Mouse (Mus musculus) testis, postnatal 14 days (tissue): ENCODE data around the gene Zfp658.

Source experiments
- DNase-seq: peaks from one replicate; pipeline ENCODE4 v3.0.0; 2021; ENCODE audit warnings: low spot score

Zfp658 gene

DNA sequence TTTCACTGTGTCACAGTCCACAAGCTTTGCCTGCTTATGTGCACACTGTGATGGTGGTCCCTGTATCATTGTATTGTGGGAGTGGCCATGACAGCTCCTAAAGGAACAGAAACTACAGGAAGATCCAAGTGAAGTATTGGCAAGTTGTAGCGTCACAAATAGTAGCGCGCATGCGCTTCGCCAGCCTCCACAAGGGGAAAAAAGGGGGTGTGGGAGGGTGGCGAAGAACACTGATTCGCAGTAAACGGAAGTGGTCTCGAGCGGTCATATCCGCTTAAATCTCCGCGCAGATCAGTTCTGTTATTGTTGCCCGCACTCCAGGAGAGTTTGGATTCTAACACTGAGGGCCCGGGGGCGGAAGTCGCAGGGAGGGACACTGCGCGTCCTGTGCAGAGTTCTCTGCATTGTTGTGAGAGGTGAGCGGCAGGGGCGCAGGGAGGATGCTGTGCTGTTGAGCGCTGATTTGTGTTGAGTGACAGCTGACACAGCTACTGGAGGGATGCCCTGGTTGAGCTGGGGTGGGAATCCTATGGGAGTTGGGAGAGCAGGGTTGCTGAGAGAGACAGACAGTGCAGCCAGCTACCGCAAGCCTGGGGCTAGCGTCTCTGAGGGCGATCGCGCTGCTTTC, at the start of gene Zfp658:
Gene Zfp658, plus strand, starts transcription at position 251 of the 628 bp plus-strand sequence.
- DNase-seq, result peak; percentile 79

DNA sequence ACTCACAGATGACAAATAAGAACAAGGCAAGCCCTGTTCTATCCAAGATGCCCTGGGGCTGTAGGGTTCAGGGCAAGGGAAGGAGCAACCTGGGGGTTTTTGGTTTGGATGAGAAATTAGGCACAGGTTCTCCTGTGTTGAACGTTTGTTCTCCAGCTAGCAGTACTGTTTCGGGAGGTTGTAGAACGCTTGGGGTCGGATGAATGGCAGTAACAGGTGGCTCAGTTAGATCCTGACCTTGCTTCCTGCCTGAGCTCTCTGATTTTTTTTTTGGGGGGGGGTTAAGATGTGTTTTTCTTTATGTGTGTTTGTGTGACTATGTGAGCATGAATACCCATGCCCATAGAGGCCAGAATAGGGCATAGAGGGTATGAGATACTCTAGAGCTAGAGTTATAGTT, 49.5 kb upstream of the Zfp658 start:
- no peak for DNase-seq

DNA sequence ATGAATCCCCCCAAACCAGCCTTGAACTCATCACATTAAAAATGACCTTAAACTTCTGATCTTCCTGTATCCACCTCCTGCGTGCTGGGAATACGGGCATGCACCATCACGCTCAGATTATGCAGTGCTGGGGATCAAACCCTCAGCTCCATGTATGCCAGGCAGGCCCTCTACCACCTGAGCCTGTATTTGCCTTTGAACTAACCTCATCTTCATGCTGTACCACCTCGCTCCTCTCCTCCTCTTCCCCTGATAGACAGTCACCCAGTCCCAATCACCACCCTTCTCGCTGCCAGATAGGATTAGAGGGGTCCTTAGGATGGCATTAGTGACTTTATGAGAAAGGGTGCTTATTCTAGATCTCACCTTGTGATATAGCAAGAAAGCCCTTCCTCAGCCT, 47.0 kb upstream of the Zfp658 start:
- no peak for DNase-seq

DNA sequence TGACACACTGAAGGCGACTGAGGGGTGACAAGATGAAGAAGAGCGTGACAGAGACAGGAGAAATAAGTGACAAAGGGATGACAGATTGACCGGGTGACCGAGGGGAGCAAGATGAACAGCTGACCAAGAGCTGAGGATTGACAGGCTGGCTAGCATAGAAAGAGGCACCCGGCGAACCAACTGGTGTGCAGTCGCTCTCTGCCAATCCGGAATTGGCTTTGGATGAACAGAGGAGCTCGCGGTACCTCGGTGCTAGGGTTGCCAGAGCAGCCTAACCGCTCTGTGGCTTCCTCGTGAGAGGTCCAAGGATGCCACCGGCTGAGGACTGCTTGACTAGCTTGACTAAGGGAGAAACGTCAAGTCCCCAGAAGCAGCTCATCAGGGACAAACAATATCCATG, 43.7 kb upstream of the Zfp658 start:
- DNase-seq, result no peak

DNA sequence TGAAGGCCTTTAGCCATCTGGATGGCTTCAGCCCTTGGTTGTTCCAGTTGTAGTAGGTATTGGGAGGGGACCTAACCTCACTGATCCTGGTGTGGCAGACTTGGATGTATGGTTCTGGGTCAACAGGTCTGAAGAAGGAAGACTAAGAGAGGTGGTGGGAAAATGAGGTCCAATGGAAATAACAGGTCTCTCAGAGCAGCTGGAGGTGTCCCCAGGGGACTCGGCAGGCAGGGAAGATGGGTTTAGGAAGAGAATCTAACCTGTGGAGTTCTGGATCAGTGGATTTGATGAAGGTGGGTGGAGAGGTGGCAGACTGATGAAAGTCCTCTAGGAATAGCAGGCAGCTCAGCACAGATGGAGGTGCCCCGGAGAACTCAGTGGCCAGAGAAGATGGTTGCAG, 39.3 kb upstream of the Zfp658 start:
- no peak for DNase-seq

DNA sequence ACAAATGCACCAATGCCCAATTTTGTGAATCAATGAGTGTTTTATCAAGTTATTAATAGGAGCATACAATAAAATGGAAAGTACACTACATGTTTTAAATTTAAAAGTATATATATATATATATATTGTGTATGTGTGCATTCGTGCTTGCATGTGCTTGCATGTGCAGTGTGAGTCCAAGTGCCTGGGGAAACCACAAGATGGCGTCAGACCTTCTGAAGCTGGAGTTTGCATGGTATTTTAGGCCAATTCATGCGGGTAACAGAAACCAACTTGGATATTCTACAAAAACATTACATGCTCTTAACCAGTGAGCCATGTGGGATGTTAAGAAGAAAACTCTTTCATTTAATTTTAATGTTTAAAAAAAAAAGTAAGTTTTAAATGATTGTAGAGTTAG, 36.7 kb upstream of the Zfp658 start:
- DNase-seq, result no peak

DNA sequence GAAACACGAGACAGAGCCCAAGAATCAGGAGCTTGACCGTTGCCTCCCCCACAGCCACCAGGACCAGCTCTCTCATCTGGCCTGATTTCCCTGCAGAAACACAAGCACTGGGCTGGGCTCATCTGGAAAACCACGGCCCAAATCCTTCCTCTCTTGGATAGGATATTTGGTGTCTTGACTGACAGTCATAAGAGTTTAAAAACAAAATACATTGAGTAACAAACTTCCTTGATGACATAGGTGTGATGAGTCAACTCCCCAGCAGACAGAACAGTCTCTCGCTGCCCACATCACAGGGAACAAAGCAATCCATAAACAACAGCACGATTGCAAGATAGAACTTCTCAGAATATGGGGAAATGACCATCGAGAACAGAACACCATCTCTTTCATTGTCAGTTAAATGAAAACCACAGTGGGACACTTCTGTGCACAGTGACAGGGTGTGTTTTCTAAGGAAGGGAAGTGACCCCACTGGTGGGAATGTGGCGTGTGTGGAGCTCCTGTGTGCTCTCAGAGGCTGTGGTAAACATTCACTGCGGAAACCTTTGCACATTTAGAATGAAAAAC, 31.8 kb upstream of the Zfp658 start:
- no peak for DNase-seq

DNA sequence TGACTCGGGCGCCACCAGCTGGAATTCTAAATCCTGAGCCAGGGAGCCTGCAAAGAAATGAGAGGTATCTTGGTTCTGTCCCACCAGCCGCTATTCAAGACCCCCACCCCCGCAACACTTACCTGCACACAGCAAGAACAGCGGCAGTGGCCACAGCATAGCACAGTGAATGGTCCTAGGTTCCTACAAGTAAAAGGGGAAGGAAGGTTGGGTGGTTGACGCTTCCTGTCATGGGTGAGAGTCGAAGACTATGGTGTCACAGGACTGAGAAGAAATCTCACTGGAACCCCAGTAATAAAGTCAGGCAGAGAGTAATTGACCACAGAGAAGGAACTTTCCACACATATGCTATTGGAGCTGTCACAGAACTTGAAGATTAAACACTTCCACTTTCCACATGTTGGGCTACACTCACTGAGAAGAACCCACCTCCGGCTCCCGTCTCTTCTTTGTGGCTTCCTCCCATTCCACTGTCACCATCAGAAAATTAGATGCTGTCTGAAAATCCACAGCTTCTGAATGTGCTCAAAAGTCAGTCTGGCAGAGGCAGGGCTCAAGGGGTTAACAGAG, 29.0 kb upstream of the Zfp658 start:
- no peak for DNase-seq

DNA sequence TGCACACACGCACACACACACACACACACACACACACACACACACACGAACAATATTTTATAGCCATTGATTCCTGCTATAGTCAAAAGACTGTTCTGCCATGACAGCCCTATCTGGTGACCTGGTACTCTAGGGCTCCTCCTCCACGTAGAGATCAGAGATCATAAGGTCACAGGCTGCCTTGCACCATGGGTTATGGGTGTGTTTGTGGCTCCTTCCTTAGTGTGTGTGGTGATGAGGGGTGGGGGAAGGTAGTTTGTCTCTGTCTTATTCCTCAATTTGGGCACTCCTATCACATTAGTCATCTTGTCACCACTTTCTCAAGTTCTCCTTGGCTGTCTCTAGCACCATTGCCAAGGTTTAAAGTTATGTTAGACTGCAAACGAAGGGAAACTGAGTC, 23.5 kb upstream of the Zfp658 start:
- DNase-seq, result no peak

DNA sequence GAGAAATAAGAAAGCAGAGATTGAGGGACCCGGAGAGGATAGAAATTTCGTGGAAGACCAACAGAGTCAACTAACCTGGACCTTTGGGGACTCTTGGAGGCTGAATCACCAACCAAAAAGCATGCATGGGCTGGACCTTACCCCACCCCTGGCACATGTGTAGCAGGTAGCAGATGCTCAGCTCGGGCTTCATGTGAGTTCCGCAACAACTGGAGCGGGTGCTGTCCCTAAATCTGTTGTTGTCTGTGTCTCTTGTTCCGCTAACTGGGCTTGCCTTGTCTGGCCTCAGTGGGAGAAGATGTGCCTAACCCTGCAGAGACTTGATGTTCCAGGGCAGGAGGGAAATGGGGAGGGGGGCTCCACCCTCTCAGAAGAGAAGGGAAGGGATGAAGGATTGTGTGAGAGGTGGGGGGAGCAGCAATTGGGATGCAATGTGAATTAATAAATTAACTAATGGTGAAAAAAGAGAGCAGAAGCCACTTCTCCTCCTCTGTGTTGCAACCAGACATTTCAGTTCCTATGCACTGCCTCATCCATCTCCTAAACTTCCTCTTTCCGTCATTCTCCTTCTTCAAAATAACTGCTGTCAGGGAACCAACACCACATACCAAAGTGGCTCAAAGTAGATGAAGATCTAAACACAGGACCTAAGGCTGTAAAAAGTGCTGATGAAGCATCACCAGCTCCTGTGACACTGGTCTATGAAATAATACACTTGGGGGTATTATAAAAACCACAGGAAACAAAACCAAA, 17.7 kb upstream of the Zfp658 start, which contains the start of gene Cd33:
Gene Cd33, minus strand, starts transcription at position 204 of the 753 bp plus-strand sequence.
- DNase-seq, result no peak

DNA sequence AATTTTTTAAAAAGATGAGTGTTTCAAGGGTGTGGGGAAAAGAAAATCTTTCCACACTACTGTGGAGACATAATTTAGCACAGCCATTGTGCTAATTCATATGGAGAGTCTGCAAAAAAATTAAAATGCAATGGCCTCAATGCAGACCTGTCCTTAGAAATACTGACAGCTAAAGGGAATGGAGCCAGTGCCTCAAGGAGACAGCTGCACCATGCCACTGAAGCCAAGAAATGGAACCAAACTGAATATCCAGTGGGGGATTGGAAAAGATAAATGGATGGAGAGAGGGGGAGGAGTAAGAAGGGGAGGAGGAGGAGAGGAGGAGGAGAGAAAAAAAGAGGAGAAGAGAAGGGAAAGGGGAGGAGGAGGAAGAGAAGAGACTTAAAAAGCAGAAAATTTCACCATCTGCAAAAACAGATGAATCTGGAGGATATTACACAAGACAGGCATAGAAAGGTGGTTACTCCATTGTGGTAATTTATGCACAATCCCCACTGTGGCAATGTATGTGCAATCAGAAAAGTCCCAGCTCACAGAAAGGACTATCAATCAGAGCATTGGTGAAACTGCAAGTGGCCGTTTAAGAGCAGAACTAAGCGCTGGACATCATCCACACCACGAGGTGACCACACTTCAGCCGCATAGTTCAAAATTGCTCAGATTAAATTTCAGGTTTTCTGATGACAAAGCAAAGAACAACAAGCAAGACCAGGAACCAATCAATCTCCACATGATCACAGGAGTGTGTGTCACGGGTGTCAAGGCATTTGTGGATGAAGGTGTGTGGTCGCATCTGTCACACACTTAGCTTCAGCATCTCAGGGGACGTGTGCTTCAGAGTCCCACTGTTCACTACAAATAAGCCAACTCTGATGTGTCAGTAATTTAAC, 16.2 kb upstream of the Zfp658 start:
- DNase-seq, result no peak

DNA sequence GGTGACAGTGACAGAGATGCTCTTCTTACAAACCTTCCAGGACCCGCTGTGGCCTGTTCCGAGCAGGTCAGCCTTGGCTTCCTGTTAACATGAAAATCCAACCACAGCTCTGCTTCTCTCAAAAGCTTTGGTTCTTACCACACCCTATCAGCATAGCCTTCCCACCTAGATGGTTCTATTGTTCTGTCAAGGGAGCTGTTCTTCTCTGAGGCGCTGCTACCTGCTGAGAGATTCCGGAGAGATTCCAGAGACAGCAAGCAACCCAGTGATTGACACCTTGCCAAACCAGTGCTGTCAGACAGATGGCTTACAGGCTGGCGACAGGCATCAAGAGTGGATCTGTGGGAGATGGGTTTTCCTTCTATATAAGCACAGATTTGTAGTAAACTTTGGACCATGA, 14.4 kb upstream of the Zfp658 start:
- DNase-seq, result no peak

DNA sequence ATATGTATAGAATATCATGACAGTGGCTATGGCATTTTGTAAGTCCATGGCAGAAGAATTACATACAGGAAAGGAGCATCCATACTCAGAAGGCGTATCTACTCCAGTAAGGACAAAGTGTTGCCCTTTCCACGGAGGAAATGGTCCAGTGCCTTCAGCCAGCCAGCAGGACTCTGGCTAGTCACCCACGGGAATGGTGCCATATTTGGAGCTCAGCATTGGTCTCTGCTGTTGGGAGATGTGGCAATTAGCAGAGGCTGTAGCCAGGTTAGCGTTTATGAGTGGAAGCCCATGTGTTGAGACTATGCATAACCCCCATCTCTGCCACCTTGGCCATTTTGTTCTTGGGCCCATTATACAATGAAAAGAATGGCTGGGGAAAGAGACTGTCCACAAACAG, 13.8 kb upstream of the Zfp658 start:
- no peak for DNase-seq

DNA sequence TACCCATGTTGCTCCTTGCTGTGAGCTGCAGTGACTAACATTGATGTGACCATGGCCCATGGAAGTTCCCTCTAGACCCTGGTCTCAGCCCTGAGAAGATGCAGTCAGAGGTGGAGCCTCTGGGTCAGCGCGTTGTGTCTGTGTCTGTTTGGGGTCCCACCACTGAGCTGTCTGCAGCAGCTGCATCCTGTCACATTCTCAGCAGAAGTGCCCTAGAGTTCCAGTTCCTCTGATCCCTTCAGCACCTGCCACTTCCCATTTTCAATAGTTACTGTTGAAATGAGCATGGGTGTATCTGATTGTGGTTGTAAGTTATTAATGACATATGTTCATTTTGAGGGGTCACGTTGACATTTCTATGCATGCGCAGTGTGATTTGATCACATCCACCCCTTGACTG, 8.9 kb upstream of the Zfp658 start:
- no peak for DNase-seq

DNA sequence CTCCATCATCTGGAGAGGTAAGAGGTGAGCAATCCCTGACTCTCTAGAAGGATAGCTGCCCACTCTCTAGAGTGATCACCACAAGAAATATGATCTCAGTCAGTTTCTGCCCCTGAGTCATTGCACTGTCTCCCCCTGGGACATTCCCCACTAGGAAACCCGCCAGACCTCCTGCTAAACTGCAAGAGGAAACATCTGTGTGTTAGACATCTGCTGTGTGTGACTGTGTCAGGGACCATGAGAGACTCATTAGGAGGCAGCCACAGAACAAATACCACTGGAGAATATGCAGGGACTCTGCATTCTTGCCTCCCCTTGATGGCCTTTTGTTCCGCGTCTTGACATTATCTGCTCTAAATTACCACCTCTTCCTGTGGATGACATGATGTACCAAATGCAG, 7.5 kb upstream of the Zfp658 start:
- DNase-seq, result no peak

DNA sequence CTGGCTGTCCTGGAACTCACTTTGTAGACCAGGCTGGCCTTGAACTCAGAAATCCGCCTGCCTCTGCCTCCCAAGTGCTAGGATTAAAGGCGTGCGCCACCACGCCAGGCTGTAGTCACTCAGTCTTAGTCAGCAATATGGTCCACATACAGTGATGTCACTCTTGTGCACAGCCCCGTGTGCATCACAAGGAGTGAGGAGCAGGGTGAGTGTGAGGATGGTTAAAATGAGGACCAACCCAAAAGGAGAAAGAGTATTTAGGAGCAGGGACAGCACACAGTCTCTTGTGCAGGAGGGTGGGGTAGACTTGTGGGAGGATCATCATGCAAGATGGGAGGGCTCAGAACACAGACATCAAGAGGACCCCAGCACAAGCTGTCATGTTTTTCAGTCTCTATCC, 6.7 kb upstream of the Zfp658 start:
- DNase-seq, result no peak

DNA sequence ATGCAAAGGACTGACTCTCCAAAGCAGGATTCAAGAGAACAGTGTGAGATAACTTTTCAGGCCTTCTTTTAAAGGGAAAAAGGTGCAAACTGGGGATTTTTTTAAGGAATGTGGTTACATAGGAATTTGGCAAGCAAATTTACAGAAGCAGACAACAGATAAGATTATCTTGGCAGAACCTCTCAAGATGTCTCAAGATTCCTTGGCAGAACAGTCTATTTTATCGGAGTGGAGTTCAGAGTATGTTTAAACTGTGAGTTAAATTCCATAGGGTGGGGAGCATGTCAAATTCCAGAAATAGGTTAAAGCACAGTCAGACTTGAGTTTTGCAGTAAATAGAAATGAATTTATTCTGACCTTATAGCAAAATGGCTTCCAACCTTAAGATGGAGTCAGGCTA, 5.2 kb upstream of the Zfp658 start:
- no peak for DNase-seq

DNA sequence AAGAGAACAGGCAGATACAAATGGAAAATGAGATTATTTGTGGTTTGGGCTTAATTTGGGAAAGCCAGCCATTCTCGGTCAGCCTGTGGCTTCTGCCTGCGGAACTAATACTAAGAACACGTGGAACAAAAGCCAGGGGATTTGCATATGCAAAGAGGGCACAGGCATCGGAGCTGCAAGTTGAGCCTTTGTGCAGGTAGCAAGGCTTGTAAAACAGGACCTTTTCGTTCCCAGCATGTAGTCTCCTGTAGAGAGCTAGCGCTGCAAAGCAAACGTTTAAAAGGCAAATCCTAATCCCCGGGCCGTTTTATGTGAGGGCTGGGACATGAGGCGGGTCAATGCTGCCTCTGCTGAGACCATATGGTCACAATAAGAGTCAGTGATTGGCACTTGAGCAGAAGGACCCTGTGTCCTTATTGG, 605 bp downstream of the Zfp658 start:
- no peak for DNase-seq

DNA sequence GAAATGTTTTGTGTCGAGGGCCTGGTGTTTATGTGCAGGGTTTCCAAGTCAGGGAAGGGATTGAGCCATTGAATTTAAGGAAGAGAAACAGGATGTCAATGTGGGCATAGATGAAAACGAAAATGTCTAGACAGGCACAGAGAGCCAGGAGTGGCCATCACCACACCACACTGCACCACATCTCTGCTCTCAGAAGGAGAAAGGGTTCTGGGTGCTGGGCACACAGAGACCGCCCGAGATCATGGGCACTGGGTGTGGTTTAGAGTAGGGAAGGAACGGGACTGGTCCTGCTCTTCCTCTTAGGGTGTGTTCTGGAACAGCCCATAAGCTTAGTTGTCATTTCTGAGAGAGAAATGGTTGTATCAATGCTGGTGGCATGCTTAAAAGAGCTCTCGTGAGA, 1.2 kb downstream of the Zfp658 start:
- no peak for DNase-seq

DNA sequence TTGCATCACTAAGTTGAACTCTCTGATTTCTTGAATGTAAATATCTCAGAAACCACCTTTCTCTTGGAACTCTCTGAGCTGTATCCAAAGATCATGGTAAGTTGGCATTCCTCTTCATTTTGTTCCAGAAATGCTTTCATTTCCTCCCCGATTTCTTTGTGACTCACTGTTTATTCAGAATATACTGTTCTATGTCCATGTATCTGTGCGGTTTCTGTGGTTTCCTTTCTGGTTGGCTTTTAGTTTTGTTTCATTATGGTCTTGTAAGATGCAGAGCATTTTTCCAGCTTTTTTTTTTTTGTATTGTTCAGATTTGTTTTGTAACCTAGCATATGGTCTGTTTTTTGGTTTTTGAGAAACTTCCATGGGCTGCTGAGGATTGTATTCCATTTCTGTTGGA, 9.2 kb downstream of the Zfp658 start:
- DNase-seq, result no peak

DNA sequence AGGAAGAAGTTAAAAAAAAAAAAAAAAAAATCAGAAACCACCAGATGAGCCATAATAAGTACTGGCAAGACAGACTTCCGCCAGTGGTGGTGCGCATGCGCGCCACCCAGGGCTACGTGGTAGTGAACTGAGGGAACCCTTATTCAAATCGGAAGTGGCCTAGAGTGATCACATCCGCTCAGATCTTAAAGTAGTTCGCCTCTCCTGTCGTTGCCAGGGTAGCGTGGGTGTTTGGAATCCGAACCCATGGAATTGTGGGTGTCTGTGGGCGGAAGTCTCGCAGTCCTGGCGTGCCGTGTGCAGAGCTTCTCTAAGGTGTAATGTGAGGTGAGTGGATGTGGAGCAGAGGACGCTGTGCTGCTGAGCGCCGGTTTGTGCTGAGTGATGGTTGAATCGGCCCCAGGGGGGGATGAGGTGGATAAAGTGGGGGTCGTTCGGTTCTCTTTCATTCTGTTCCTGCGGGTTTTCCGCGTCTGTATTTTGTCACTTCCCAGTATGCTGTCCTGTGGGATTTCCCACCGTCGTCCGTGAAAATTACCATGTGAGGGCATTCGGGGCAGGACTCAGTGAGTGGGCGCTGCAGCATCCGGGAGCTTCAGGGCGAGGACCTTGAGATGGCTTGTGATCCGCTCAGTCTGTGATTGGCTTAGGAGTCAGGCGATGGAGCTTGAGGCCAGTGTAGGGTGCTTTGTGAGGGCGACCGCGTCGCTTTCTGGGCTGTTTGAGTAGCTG, 17.6 kb downstream of the Zfp658 start, which contains the start of gene Zfp719:
Gene Zfp719, plus strand, starts transcription at position 171 of the 732 bp plus-strand sequence.
- peak; percentile 91 for DNase-seq
